In the genomic region with DNA sequence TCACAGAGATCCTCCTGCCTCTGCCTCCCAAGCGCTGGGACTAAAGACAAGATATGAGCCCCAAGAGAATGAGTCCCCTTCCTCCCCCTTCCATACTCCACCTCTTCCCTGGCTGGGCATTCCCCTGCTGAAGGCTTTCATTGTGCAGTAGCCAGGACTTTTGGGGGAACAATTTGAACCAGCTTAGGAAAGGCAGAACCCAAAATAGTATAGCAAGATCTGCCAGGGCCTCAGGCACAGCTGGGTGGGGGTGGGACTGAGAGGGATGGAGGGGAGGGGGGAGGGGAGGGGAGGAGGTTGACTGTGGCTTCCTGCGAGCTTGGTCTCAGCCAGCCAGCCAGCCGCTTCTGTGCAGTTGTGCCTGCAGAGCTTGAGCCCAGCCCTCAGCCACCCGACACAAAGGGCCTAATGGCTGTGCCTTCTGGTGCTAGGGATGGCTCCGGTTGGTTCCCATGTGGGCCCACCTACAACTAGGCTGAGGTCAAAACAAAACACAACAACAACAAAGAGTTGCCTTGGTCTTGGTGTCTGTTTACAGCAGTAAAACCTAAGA, we compare ENCODE assay signal across 12 mouse cellular contexts. TPM values are rescaled to one million over a fixed set of nuclear protein-coding genes. Genes with fewer than 3 reads are reported as not detected.
A peak's percentile ranks its signal among the peaks of the same experiment; 100 is the strongest.
DNase-seq lines count a peak whose midpoint lies in the region; ATAC-seq lines count a peak whose summit lies in the region.
"Had no signal": no experiment of that assay in that cellular context is flagged by ENCODE, and none has a peak within 500 bp of the region (broad histone marks: within the 10 kb centered on the region; RNA-seq: fewer than 3 reads in every experiment).

No protein-coding gene starts in this region.

- H3K27me3 ChIP-seq in kidney, embryonic 15.5 days: no peaks in the 10 kb centered on the region
- H3K27me3 ChIP-seq: limb, embryonic 12.5 days; Patski had no signal

- peaks cover 6% of the 10 kb centered on the region for H3K36me3 ChIP-seq in kidney, embryonic 15.5 days

- H3K4me2 ChIP-seq in kidney, embryonic 15.5 days: no peak overlapping the region
- H3K4me2 ChIP-seq: hindbrain, embryonic 14.5 days; limb, embryonic 12.5 days had no signal

- H3K9me3 ChIP-seq in kidney, embryonic 15.5 days (replicated peaks): no peaks in the 10 kb centered on the region
- H3K9me3 ChIP-seq: limb, embryonic 12.5 days had no signal

- no peak overlapping the region for H3K9ac ChIP-seq in kidney, embryonic 15.5 days
- H3K9ac ChIP-seq: hindbrain, embryonic 14.5 days; limb, embryonic 12.5 days had no signal

- DNase-seq in kidney, postnatal 10 days: peak; percentile 35
- peak; percentile 85 for DNase-seq in ES-CJ7 (ENCODE audit: low read depth, low spot score)
- DNase-seq in thymus, postnatal 10 days (ENCODE audit: low spot score in 2 of 2): peak; percentile 60 to 65
- no peak for DNase-seq in cerebellum, adult 11-12 months
- DNase-seq in urinary bladder, postnatal 25 days (ENCODE audit: low spot score): no peak
- DNase-seq: cerebellum, postnatal 36 days; lung, postnatal 14 days had no signal

- no peak overlapping the region for H3K4me3 ChIP-seq in kidney, embryonic 15.5 days (replicated peaks)
- H3K4me3 ChIP-seq: limb, embryonic 12.5 days had no signal

- 53% methylated on average over 5 of the region's 5 CpGs for WGBS in kidney, embryonic 15.5 days

- peaks cover 33% of the 10 kb centered on the region for H3K4me1 ChIP-seq in kidney, embryonic 15.5 days

- no peak overlapping the region for H3K27ac ChIP-seq in kidney, embryonic 15.5 days
- H3K27ac ChIP-seq: hindbrain, embryonic 14.5 days; limb, embryonic 12.5 days had no signal

- ATAC-seq in kidney, embryonic 15.5 days (replicated peaks; ENCODE audit: low FRiP score): no peak
- ATAC-seq in common myeloid progenitor, adult 5-6 weeks (replicated peaks; ENCODE audit: low read depth, poor library complexity, severe bottlenecking): peak; percentile 45
- ATAC-seq: Patski had no signal

RNA-seq across cellular contexts. Expression of gene Ppia, which starts 5.1 kb away (rescaled TPM):
- 5,533 and 6,211 TPM in 2 replicates for polyA plus RNA-seq in kidney, embryonic 15.5 days (2015; fragmentation: Nextera tagmentation; extraction: Ambion mirVana)
- total RNA-seq in common myeloid progenitor, adult 5-6 weeks (2017): 2,015 and 2,091 TPM in 2 replicates

RNA-seq across cellular contexts. Expression of gene Zmiz2, which starts 21.3 kb away (rescaled TPM):
- 11.4 and 12.4 TPM in 2 replicates for polyA plus RNA-seq in kidney, embryonic 15.5 days (2015; fragmentation: Nextera tagmentation; extraction: Ambion mirVana)
- 9.6 and 17.1 TPM in 2 replicates for total RNA-seq in common myeloid progenitor, adult 5-6 weeks (2017)

RNA-seq across cellular contexts. Expression of gene H2afv, which starts 34.1 kb away (rescaled TPM):
- polyA plus RNA-seq in kidney, embryonic 15.5 days (2015; fragmentation: Nextera tagmentation; extraction: Ambion mirVana): 552 and 602 TPM in 2 replicates
- total RNA-seq in common myeloid progenitor, adult 5-6 weeks (2017): 88.8 and 129 TPM in 2 replicates

Comparison
In these comparisons a context has a peak if more than half of its experiments do, and no peak if none do; other contexts are left out.
1. DNase-seq: peak in kidney, postnatal 10 days (single experiment), ES-CJ7 (single experiment) and thymus, postnatal 10 days (2 of 2); none in cerebellum, adult 11-12 months (single experiment) and urinary bladder, postnatal 25 days (single experiment).